28 mouse cellular contexts compared by ENCODE assay signal in genomic region chr6:40217154-40217553, GRCm38 (mm10).
A peak's percentile ranks its signal among the peaks of the same experiment; 100 is the strongest.
DNase-seq lines count a peak whose midpoint lies in the region; ATAC-seq and TF ChIP-seq lines count a peak whose summit lies in the region.
"Had no signal": no experiment of that assay in that cellular context is flagged by ENCODE, and none has a peak within 500 bp of the region (broad histone marks: within the 10 kb centered on the region; RNA-seq: fewer than 3 reads in every experiment).

No protein-coding gene starts in this region.

- no peaks in the 10 kb centered on the region for H3K36me3 ChIP-seq in embryonic facial prominence, embryonic 15.5 days
- H3K36me3 ChIP-seq in embryonic facial prominence, embryonic 10.5 days (replicated peaks), result no peaks in the 10 kb centered on the region
- H3K36me3 ChIP-seq: G1E; heart, embryonic 10.5 days; limb, embryonic 13.5 days; lung, embryonic 15.5 days; neural tube, embryonic 12.5 days had no signal

- TF ChIP-seq POLR2A in cerebellum, adult 2 months (IDR thresholded peaks at IDR 0.05; ENCODE audit: borderline replicate concordance, insufficient read depth, low read length), result no peak

- DNase-seq in embryonic facial prominence, embryonic 10.5 days (ENCODE audit: low spot score), result no peak
- DNase-seq in brain, adult 2 months (ENCODE audit: low read depth, low spot score), result peak; percentile 58
- peak; percentile 36 to 63 for DNase-seq in cerebellum, adult 2 months
- peak; percentile 49 to 69 for DNase-seq in cerebellum, postnatal 14 days
- no peak for DNase-seq in layer of hippocampus, adult 18-20 months (ENCODE audit: low spot score in 2 of 2)
- DNase-seq: adrenal gland, adult 8-10 months; gastrocnemius, postnatal 14 days; heart, adult 11 months; heart, postnatal 36 days; kidney, adult 9 months; kidney, postnatal 10 days; layer of hippocampus, adult 9-11 months; right cerebral cortex, adult 18-20 months; spleen, adult 18-20 months; thymus, postnatal 25 days had no signal

- H3K4me1 ChIP-seq in embryonic facial prominence, embryonic 15.5 days, result no peaks in the 10 kb centered on the region
- no peaks in the 10 kb centered on the region for H3K4me1 ChIP-seq in embryonic facial prominence, embryonic 10.5 days
- H3K4me1 ChIP-seq in cerebellum, adult 2 months (ENCODE audit: control insufficient read depth, insufficient read depth, low read length), result peaks cover 8% of the 10 kb centered on the region
- H3K4me1 ChIP-seq: forebrain, embryonic 13.5 days; heart, embryonic 10.5 days; limb, embryonic 13.5 days; lung, embryonic 15.5 days; neural tube, embryonic 12.5 days had no signal

- TF ChIP-seq CTCF in cerebellum, adult 2 months (IDR thresholded peaks at IDR 0.05; ENCODE audit: borderline replicate concordance, insufficient read depth, low read depth, low read length), result no peak

- 0 out of 2 replicates have a peak, but pooled peaks have one; percentile 7 for ATAC-seq in embryonic facial prominence, embryonic 15.5 days (ENCODE audit: insufficient number of reproducible peaks, low FRiP score, low TSS enrichment, low read depth)
- ATAC-seq in monocyte, adult 5-6 weeks (replicated peaks; ENCODE audit: insufficient number of reproducible peaks, low FRiP score, low TSS enrichment, poor library complexity, severe bottlenecking), result no peak
- ATAC-seq: forebrain, embryonic 13.5 days; intestine, postnatal 0 days; midbrain, embryonic 16.5 days had no signal

- no peak overlapping the region for H3K4me3 ChIP-seq in embryonic facial prominence, embryonic 15.5 days (replicated peaks)
- no peak overlapping the region for H3K4me3 ChIP-seq in embryonic facial prominence, embryonic 10.5 days
- H3K4me3 ChIP-seq in cerebellum, adult 2 months (replicated peaks; ENCODE audit: insufficient read depth, low read depth, low read length), result no peak overlapping the region
- H3K4me3 ChIP-seq: forebrain, embryonic 13.5 days; heart, embryonic 10.5 days; limb, embryonic 13.5 days; lung, embryonic 15.5 days; myocyte; neural tube, embryonic 12.5 days had no signal

- H3K9me3 ChIP-seq in embryonic facial prominence, embryonic 15.5 days (replicated peaks), result no peaks in the 10 kb centered on the region
- no peaks in the 10 kb centered on the region for H3K9me3 ChIP-seq in embryonic facial prominence, embryonic 10.5 days
- H3K9me3 ChIP-seq: forebrain, embryonic 13.5 days; G1E; heart, embryonic 10.5 days; limb, embryonic 13.5 days; lung, embryonic 15.5 days; neural tube, embryonic 12.5 days had no signal

- WGBS in embryonic facial prominence, embryonic 15.5 days, result 93% methylated on average over 12 of the region's 12 CpGs
- 95% methylated on average over 12 of the region's 12 CpGs for WGBS in embryonic facial prominence, embryonic 10.5 days
- 29% methylated on average over 12 of the region's 12 CpGs for WGBS in cerebellum, adult 2 months

- H3K9ac ChIP-seq in embryonic facial prominence, embryonic 15.5 days, result no peak overlapping the region
- H3K9ac ChIP-seq: forebrain, embryonic 13.5 days; limb, embryonic 13.5 days; lung, embryonic 15.5 days; neural tube, embryonic 12.5 days had no signal

- no peak overlapping the region for H3K27ac ChIP-seq in embryonic facial prominence, embryonic 15.5 days (replicated peaks)
- H3K27ac ChIP-seq in embryonic facial prominence, embryonic 10.5 days (replicated peaks), result no peak overlapping the region
- no peak overlapping the region for H3K27ac ChIP-seq in cerebellum, adult 2 months (ENCODE audit: insufficient read depth, low read length)
- H3K27ac ChIP-seq: forebrain, embryonic 13.5 days; heart, embryonic 10.5 days; limb, embryonic 13.5 days; lung, embryonic 15.5 days; neural tube, embryonic 12.5 days had no signal

- H3K27me3 ChIP-seq in embryonic facial prominence, embryonic 15.5 days, result no peaks in the 10 kb centered on the region
- no peaks in the 10 kb centered on the region for H3K27me3 ChIP-seq in embryonic facial prominence, embryonic 10.5 days (replicated peaks; ENCODE audit: low read depth, poor library complexity, severe bottlenecking)
- no peaks in the 10 kb centered on the region for H3K27me3 ChIP-seq in cerebellum, adult 2 months (ENCODE audit: control insufficient read depth, insufficient read depth, low read length)
- H3K27me3 ChIP-seq: forebrain, embryonic 13.5 days; limb, embryonic 13.5 days; lung, embryonic 15.5 days; neural tube, embryonic 12.5 days had no signal

- H3K4me2 ChIP-seq in embryonic facial prominence, embryonic 15.5 days (replicated peaks), result no peak overlapping the region
- H3K4me2 ChIP-seq: forebrain, embryonic 13.5 days; limb, embryonic 13.5 days; liver, embryonic 11.5 days; lung, embryonic 15.5 days; midbrain, embryonic 11.5 days; neural tube, embryonic 12.5 days had no signal

Comparison
In these comparisons a context has a peak if more than half of its experiments do, and no peak if none do; other contexts are left out.
1. DNase-seq: peak in brain, adult 2 months (single experiment), cerebellum, adult 2 months (2 of 2) and cerebellum, postnatal 14 days (2 of 2); none in embryonic facial prominence, embryonic 10.5 days (single experiment) and layer of hippocampus, adult 18-20 months (0 of 2).